Mouse (Mus musculus) kidney, postnatal 36 days (tissue): Measurements from ENCODE around the gene Gm44511.
"Not testable (repeated sequence)": the region's sequence is repeated elsewhere in the genome, so short reads cannot be mapped to it uniquely, and the experiment has no call there.

Experiments
- DNase-seq, 2 experiments: peaks; one replicate each; pipeline ENCODE4 v3.0.0; 2021 to 2022; ENCODE audit warnings: mixed read lengths in 2 of 2

Gm44511 gene

DNA sequence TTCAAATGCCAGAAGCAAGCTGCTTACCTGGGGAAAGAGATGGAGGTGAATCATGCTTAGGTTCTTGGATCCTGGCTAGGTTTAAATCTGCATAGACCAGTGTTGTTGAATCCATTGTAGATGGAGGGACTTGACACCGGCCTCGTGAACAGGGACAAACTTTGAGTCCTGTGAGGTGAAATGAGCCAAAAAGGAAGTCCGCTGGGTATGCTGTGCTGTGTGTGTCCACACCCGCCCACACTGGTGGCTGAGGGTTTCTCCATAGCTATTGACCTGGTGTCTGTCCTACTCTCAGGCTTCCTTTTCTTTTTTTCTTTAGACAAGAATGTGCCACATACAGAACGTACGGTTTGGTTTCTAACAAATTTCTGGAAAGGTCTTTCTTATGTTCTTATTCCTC is at the start of gene Gm44511, which contains the start of gene Klrb1b:
Gene Gm44511 (minus strand): TSS at position 184 of the 400 bp plus-strand sequence.
Gene Klrb1b (minus strand): TSS at position 200 of the 400 bp plus-strand sequence.
- no peak for DNase-seq

DNA sequence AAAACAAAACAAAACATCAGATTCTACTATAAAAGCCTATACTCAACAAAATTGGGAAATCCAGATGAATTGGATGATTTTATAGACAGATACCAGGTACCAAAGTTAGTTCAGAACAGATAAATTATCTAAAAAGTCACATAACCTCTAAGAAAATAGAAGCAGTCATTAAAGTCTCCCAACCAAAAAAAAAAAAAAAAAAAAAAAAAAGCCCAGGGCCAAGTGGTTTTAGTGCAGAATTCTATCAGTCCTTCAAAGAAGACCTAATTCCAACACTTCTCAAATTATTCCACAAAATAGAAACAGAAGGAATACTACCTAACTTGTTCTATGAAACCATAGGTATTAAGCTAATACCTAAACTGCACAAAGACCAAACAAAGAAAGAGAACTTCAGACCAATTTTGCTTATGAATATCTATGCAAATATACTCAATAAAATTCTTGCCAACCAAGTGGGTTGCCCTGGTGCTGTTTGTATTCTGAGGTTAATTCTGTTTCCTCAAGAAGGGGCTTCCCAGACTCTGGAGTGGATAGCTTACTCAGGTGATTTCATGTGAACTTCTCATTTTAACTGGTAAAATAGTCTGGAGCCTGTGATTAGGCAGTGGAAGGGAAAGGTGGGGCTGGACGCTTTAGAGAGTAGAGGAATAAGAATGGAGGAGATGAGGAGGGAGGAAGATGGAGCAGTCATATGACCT is 45.9 kb upstream of the Gm44511 start:
- no peak for DNase-seq

DNA sequence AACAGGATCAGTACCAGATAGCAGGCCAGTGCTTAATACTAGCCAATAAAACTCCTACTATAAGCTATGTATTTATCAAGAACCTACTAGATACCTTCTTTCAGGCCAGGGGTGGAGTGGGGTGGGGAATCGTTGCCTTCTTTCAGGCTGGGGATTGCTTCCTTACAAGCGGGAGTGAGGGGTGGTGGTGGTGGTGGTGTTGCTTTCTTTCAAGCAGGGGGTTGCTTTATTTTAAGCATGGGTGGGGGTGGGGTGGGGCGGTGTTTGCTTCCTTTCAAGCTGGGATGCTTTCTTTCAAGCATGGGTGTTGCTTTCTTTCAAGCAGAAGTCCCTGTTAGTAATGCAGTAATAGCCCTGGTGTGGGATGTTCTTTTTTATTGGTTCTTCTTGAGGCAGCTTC is 42.7 kb upstream of the Gm44511 start:
- no peak for DNase-seq

DNA sequence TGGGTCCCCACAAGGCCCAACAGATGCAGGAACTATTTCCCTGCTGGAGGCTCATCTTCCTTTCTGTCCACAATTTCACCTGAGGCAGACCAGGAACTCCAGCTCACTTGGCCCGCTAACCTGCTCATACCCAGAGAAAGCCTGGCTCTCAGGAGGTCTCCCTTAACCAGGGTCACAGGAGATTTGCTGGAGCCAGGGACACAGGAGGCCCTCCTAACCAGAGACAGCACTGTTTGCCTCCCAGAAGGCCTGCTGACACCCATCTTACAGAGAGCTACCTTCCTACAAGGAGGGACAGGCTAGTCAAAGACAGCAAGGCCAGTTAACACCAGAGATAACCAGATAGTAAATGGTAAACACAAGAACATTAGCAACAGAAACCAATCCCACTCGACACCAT is 31.9 kb upstream of the Gm44511 start:
- no peak for DNase-seq

DNA sequence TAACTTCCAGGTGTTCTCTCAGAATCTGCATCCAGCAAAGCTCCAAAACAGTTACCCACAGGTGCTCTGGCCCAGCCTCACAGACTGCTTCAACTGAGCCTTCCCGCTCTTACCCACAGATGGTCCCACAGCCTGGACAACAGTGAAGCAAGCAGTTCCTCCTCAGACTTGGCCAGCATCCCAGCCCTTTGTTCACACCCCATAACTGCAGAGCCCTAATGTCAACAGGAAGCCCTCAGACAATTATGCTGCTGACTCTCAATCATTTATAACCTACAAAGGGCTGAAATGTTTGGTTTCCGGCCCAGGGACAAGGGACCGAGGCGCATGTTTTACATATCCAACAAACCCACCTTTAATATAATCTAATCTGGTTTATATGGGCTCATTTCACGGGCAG is 30.1 kb upstream of the Gm44511 start:
- DNase-seq: peak; percentile 90 to 92

DNA sequence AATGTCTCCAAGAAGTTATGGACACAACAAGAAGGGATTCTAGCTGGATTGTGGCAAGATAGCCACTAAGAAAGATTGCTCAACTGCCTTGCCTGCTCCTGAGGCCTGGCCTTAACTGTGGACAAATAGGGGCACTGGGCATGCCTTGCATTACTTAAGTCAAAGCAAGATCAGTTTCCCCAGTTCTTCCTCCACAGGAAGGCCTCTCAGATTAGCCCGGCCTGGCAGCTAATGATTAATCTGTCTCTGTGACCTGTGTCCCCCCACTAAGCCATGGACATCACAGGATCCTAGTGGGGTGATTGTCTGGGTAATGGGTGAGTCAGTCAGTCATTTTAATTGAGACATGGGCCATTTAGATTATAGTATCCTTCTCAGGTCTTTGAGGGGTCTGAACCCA is 29.4 kb upstream of the Gm44511 start:
- peak in 1 of 2 experiments; percentile 52 for DNase-seq

DNA sequence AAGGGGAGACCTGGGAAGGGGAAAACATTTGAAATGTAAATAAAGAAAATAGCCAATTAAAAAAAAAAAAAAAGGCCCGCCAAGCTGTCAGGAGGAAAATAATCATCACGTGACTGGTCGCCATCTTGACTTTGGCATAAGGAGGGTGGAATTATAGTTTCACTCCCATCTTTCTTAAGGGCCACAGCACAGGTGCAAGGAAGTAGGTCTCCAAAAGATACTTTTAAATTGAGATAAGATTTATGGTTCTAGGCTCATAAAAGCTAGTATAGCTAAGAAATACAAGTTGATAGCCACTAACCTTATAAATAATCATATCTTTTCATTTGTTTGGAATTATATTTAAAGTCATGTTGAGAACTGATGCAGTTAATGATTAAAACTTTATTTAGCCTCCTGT is 28.8 kb upstream of the Gm44511 start:
- no peak for DNase-seq

DNA sequence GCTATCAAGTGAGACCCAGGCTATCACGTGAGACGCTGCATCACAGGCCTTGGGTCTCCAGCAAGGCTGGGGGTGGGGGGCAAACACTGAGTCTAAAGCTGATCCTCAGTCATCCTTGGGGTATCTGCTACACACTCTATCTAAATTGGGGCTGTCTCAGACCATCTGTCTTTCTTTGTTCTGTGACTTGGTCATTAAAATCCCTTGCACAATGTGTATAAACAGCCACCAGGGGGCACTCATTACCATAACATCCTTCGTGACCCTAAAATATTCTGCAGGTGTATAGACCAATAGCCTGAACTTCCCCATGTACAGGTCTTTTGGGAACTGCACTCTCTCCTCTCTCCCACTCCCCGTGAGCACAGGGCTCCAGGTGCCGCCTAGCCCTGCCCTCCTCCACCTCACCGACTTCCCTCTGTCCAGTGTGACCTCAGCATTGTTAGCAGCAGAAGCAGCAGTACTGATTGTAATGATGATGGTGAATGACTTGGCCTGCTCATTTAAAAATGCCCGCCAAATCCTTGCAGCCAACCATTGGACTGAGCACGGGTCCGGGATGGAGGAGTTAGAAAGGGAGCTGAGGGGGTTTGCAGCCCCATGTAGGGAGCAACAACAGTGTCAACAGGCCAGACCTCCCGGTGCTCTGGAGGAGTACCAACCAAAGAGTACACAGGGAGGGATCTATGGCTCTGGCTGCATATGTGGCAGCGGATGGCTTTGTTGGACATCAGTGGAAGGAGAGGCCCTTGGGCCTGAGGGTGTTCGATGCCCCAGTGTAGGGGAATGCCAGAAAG is 28.1 kb upstream of the Gm44511 start:
- DNase-seq: peak; percentile 64 to 88

DNA sequence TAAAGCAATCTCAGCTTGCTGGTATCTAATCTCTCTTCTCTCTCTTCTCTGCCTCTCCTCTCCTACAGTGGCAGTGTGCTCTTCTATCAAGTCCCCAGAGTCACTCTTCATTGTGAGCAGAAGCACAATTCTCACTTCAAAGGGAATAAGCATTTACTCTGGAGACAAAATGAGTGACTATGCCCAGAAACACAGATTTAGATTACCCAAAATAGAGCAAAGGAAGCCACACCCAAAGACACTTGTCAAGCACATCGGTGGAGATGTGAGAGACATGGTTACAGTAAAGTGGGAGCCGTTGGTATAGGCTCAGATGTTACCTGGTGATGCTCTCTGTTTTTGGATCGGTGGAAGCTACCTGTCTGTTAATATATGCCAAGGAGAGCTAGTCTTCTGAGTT is 26.7 kb upstream of the Gm44511 start:
- no peak for DNase-seq

DNA sequence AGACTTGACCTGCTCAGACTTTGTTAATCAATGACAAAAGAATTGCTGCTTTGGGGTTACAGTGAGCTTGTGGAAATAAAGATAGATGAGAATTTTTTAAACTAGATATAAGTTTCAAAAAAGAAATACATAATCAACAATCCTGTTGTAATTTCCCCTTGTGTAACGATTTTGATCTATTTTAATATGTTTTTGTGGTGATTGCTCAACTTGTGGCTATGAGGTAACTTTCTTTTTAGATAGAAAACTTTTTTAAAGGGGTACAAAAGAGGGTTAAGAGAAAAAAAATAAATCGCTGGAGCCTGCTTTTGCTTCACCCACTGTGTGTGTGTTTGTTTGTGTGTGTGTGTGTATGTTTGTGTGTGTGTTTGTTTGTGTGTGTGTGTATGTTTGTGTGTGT is 25.0 kb upstream of the Gm44511 start:
- no peak for DNase-seq

DNA sequence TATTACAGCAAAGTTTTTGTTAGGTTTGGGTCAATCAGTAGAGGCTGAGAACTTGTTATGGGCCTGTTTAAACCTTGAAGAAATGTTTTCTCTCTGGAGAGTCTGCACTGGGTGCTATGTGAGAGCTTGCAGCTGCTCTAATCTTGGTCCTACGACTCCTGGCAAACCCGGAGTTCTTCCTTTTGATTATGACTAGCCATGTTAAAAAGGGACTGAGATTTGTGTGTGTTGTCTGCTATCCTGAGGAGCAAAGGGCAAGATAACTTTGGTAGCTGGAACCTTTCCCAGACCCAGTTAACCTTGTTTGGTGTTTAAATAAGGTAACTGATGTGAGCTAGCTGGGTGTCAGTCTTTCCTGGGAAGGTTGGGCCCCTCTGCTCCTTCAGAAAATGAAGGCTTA is 24.6 kb upstream of the Gm44511 start:
- peak; percentile 48 to 68 for DNase-seq

DNA sequence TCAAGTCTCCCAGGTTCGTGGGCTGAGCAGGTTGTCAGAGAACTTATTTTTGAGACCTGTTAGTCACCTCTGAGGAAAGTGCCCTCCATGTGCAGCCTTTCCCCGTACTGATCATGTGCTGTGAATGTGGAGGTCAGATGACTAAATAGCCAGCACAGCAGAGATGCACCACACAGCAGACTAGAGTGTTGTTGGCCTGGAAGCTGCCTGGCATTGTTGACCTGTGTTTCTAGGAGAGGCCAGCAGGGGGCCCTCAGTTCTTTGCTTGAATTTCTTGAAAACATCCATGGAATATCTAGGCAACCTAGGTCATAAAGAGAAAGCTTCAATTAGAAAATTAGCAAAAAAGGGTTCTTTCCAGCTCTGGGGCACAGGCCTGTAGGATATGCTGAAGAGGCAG is 23.8 kb upstream of the Gm44511 start:
- DNase-seq: peak; percentile 57 to 78

DNA sequence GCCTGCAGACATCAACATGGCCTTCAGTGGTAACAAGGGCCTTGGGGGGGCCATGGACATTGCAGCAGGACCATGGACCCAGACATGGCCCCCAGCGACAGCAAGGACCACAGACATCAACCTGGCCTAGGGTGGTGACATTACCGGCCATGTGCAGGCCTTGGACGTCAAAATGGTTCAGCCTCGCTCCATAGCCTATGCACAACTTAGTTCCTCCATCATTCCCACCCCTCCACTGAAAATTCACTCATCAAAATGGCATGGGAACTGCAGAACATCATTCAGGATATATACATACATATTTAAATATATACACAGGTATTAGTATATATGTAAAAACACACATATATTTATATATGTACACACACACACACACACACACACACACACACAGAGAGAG is 21.3 kb upstream of the Gm44511 start:
- DNase-seq: no peak

DNA sequence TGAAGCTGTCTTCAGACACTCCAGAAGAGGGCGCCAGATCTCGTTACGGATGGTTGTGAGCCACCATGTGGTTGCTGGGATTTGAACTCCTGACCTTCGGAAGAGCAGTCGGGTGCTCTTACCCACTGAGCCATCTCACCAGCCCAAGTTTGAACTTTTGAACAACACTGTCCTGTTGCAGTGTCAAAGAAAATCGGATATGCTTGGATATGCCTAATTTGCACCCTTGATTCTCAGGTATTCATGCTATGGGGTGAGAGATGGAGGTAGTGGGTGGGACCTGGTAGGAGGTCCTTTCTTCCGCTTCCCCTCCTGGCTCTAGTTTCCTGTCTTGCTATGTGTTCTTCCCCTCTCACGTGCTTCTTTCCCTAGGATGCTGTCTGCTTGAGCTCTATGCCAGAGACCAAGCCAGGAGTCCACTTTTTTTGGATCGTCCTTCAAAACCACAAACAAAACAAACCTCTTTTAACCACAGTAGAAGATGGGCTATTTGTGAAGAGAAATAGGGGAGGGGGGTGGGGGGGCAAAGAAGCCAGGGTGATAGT is 20.0 kb upstream of the Gm44511 start:
- no peak for DNase-seq

DNA sequence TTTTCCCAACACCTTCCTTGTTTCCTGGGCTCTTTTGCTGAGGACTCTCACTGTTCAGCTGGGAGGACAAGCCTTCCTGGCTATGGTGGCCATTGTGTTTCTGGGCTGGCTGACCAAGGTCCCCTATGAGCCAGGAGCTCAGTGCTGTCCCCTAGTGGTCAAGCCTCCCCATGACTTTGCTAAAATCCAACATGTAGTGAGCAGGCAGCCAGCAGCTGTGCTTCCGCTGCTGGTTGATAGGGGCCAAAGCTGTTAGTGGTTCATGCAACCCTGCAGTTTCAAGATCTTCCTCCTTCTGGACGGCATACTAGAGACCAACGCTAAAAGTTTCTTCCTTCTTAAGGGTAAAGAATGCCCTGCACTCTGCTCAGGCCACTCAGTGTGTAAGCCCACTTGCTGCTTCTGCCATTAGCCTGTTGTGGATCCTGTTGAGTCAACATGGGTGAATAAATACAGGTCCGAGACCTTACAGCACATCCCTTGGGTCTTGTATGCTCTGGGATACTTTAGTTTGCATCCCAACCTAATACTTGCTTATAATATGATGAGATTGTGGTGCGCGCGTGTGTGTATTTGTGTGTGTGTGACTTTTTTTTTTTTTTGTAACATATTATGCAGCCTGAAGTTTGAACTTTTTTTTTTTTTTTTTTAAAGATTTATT is 19.3 kb upstream of the Gm44511 start:
- peak; percentile 90 to 93 for DNase-seq

DNA sequence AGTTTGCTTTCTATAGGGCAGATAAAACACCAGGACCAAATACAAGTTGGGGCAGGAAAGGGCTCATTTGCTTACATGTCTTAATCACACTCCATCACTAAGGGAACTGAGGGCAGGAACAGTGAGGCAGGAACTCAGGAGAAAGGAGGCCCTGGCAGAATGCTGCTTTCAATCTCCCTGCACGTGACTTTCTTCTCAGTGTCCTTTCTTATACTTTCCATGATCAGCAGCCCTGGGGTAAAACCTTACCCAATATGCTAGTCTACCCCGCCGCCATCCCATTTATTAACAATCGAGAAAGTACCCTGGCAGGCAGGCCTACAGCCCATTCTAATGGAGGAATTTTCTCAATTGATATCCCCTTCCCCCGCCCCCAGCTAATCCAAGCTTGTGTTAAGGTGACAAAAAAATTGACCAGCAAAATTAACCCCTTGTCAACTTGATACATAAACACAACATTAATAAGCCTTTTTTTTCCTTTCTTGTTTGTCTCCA is 18.5 kb upstream of the Gm44511 start:
- no peak for DNase-seq

DNA sequence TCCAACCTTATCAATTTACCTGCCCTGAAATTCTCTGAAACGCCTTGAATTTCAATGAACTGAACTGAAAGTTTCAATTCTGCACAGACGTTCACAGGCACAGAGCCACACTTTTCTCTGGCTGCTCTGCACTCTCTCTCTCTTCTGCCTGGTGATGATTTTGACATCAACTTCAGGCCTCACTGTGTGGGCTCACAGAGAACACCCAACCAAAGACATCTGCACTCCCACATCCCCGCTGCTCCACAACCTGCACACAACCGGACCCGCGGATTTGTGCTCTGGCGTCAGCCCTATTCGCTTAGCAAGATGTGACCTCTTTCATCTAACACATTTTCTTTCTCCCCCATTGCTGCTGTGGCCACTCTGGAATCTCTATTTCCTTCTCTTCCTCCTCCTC is 18.0 kb upstream of the Gm44511 start:
- DNase-seq: no peak

DNA sequence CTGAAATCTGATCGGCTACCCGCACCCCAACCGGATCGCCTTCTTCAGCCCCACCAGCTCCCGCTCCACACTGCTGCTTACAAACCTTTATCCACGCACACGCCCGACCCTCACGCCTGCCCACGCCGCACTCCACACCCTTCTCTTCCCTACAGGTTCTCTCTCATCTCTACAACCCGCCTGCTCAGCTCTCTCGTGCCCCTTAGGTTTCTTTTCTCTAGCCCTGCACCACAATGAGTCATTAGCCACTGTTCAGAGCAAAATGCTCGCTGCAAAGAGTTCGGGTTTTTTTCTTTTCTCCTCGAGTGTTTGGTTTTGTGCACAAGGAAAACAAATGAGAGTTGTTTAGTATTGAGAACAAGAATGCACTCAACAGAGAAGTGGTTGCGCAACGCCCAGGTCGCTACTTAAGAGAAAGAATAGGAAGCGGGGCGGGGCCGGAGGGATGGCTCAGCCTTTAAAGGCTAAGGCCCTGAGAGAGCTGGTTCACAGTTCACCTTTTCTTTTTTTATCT is 17.4 kb upstream of the Gm44511 start:
- peak; percentile 85 to 88 for DNase-seq

DNA sequence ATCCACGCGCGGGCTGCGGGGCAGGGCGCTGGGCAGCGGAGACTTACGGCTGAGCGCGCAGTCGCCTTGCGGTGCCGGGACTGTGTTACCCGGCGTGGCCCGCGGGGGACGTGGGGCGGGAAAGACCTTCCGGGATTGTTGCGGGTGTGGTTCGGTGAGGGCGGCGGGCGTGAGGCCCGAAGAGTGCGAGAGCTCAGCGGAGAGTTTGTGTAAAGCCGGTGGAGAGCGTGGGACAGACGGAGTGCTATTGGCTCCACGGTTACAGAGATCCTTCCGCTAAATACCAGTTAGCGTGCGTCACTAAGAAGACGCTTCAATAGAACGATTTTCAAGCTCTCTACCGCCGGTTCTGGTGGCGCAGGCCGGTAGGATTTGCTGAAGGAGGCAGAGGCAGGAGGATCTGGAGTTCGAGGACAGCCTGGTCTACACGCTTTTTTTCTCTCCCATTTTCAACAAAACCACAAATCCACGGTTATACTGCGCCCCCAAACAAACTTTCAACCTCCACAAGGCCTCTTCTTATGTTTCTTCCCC is 16.9 kb upstream of the Gm44511 start:
- DNase-seq: peak; percentile 88 to 93

DNA sequence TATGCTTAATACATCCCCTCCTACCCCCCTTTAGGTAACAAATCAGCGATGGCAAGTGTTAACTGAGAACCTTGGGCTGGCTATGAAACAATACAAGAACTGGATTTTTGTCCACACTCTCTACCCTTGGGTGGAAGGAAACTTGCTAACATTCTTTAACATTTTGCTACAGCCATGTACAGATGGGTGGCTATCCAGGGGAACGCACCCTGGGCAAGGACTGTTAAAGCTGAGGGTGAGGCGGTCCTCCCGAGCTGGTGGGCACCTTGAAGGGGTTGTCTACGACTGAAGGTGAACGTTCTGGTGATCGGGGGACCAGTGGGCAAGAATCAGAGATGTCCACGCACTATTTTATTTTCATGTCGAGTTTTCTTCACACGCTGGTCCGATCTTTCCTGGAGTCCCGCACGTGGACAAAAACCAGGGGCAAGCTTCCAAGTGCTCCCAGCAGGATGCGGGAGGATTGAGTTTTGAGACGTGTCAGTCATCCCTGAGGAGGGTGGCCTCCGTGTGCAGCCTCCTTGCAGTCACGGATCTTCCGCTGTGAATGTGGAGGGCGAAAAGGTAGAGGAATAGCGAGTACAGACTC is 16.3 kb upstream of the Gm44511 start:
- DNase-seq: no peak

DNA sequence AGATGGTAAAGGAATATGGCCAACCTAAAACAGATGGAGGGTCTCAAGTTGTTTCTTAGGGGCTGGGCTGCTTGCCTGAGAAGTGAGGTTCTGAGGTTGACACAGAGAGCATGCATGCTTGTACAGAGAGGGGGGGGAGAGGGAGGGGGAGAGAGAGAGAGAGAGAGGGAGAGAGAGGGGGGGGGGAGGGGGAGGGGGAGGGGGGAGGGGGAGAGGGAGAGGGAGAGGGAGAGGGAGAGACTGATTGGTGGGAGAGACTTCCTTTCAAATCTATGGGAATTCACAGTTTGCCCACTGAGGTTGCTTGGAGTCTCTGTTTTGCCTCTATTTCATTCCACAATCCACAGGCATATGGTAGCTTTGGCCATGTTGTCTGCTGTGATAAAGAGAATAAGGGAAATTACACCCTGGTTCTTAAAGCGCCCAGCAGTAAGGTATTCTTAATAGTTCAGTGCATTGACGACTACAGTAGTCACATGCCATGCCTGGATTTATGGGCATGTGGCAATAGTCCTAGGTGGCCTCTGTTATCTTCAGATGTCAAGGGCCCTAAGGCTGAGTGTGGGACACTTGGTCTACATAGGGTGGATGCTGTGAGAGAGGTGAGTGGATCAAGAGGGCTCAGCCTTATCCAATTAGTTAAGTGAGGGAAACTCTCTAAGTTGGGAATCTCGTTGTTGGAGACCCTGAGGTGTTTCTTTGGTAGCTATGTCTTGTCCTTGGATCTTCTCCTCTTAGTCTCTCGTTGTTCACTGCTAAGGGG is 15.4 kb upstream of the Gm44511 start:
- no peak for DNase-seq

DNA sequence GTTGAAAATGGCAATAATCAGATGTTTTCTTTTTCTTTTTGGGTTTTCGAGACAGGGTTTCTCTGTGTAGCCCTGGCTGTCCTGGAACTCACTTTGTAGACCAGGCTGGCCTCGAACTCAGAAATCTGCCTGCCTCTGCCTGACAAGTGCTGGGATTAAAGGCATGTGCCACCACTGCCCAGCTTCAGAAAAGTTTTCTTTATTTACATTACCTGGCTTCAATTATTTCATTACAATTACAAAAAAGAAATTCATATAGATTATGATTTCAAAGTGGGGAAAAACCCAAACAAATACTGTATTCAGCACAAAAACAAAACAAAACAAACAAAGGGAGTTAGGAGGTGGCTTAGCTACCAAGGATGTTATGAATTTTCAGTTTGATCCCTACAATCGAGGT is 14.6 kb upstream of the Gm44511 start:
- DNase-seq: not testable (repeated sequence)
